Mouse (Mus musculus): Measurements from ENCODE around the gene Phf5a.

Gene Phf5a

GRCm38 (mm10) chr15:81828426-81829207, 43.1 kb downstream of the Phf5a start:
- DNase-seq (ENCODE audit: low read depth) = no peak

DNA sequence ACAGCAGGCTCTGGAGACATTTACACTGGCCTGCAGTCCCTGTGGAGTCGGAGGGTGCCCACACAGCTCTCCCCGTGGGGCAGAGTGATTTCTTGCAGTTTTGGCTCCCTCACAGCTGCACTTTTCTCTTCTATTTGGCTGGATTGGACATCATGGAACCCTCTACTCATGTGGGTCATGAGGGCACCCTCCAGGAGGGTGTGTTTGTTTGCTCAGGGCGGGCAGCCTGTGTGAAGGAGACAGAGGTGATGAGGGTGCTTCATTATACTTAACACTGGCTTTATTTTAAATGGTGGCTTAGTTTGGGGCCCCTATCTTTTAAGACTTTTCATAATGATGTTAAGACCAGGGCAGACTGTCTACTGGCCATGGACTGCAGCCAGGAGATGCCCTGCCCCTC, 46.9 kb downstream of the Phf5a start:
- no peak for DNase-seq (ENCODE audit: low read depth)

GRCm38 (mm10) chr15:81822631-81823030, 49.1 kb downstream of the Phf5a start:
- no peak for DNase-seq (ENCODE audit: low read depth)

GRCm38 (mm10) chr15:81818404-81818803, 53.3 kb downstream of the Phf5a start:
- DNase-seq (ENCODE audit: low read depth) = no peak

GRCm38 (mm10) chr15:81814716-81815370, 56.9 kb downstream of the Phf5a start:
- no peak for DNase-seq (ENCODE audit: low read depth)

Measured in c-Kit-positive CD71-positive TER-119-negative erythroid progenitor cells, embryonic 14.5 days (primary cell).